Mouse (Mus musculus): ENCODE data around the gene Lcmt2.

Lcmt2 gene

DNA sequence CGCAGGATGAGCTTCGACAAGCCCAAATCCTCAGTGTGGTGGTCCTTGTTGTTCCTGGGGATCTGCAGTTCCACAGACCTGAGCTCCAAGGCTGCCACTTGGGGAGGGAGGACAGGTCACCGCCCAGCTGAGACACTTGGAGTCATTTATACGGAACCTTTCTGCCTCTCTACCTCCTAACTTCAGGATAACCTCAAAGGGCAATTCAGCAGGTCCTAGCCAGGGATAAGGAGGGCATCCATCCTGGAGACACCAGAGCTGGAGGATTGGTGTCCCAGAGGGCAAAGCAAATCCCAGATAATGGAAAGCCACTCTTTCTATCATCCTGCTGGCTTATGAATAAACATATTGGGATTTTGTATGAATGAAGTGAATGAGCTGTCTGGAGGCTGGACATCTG, 30.8 kb downstream of the Lcmt2 start, which contains the start of gene Tgm7:
Gene Tgm7, minus strand, starts transcription at position 101 of the 400 bp plus-strand sequence.
- DNase-seq, result no peak

DNA sequence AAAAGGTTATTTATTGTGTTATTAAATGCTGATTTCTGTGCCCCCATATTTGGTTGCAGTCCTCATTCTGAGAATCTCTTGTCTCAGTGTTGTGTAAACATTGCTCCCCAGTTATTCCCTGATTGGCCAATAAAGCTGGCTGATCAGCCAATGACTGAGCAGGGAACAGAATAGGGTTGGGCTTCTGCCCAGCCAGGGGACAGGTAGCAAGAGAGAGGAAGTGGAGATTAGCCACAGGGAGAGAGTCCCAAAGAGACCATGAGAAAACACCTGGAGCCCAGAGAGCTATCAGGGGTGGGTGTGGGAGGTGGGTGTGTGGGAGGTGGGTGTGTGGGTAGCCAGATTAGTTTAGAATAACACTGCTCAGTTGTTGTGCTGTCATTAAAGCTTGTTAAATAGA, 34.5 kb downstream of the Lcmt2 start:
- peak; percentile 13 for DNase-seq

DNA sequence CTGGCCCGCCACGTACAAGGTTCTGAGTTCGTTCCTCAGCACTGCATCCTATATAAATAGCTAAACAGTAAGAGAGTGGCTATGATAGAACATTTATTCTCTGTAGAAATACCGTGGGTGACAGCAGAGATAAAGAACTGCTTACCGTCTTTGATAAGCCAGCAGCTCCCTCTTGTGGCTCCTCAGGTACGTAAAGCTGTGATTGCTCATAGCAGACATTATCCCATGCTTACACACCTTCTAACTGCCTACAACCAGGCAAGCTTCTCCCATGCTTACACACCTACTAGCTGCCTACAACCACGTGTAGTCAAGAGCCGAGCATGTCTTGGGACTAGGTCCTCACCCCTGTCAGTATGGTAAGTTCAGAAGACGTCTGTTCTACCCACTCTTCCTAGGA, 38.4 kb downstream of the Lcmt2 start:
- peak; percentile 82 for DNase-seq

DNA sequence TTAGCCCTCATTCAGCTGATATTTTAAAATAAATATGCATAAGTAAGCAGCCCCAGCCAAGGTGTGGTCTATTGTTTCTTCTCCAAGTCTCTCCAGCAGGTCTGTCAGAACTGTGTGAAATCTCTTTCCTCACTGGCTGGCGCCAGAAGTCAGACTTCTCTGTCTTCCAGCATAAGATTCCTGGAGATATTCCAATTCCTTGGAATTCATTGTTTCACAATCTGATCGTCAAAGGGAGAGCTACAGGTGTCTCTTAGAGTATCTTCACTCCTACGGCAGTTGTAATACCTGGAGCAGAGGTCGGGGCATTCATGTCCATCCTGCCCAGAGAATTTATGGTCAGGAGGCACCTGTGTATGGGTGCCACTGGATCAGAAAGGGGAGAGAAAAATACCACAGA, 50.7 kb downstream of the Lcmt2 start:
- no peak for DNase-seq

DNA sequence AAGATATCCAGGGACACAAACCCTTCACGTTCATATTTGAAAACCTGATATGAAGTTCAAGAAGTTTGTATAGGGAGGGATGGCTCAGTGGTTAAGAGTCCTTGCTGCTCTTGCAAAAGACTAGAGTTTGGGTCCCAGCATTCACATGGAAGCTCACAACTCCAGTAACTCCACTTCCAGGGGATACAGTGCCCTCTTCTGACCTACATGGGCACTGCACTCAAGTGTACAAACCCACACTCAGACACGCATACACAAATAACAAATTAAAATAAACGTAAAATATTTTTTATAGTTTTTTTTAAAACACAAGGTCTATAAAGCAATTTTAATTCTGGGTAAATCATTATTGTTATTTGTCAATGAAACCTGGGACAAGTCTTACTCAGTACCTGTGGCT, 51.9 kb downstream of the Lcmt2 start:
- DNase-seq, result no peak

DNA sequence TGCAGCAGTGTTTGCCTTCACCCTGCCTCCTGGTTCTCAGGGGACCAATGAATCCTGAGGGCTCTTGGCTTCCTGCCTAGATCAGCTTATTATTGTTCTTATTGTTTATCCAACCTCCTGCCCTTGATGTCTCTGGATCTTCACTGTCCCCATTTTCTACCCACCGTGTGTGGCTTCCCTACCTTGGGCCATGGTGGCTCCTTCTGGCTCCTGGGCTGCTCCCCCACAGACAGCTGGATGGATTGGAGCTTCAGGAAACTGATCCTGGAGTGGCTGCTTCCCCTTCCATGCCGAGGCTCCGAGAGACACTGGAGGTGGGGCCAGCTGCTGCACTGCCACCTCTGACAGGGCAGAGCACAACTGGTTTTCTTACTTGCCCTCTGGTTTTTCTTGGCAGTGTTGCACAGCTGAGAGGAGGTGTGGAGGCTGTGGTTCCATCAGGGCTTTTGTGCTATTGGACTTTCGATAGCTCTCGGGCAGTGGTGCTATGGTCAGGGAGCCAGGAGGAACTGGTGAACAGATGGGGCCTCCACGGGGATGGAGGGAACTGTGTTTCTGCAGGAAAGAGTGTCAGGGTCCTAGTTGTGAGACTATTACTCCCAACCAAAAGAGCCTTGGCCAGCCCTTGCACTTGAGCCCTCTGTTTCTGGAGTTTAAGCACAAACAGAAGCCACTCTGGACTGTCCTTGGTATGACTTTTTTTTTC, 54.8 kb downstream of the Lcmt2 start, which contains the start of gene Tgm5:
Gene Tgm5, minus strand, starts transcription at position 362 of the 706 bp plus-strand sequence.
- DNase-seq, result peak; percentile 22

DNA sequence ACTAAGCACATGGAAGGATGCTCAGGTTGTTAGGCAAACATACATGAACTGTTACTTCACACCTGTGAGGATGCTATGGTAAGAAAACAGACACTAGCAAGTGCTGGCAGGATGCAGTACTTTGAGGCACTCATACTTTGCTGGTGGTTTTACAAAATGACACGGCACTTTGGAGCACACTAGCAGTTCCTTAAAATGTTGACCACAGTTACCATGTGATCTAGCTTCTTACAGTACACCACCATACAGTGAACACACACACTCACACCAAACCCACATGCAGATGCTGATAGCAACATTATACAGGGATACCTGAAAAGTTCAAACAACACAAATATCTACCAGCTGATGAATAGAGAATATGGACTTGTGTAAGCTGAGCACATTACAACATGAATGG, 57.8 kb downstream of the Lcmt2 start:
- no peak for DNase-seq

Data from kidney, adult 9 months (tissue).